8 mouse cellular contexts compared by ENCODE assay signal in genomic region chr3:87150689-87151244, GRCm38 (mm10). TPM values are rescaled to one million over a fixed set of nuclear protein-coding genes. Genes with fewer than 3 reads are reported as not detected.
A peak's percentile ranks its signal among the peaks of the same experiment; 100 is the strongest.
DNase-seq lines count a peak whose midpoint lies in the region; ATAC-seq and TF ChIP-seq lines count a peak whose summit lies in the region.

No protein-coding gene starts in this region.

- H3K4me2 ChIP-seq in embryonic facial prominence, embryonic 11.5 days (ENCODE audit: low read depth, low read length), result peak overlapping the region; percentile 13
- H3K4me2 ChIP-seq in limb, embryonic 13.5 days (replicated peaks), result peak overlapping the region; percentile 50
- peak overlapping the region; percentile 97 for H3K4me2 ChIP-seq in myocyte (ENCODE audit: low read depth)

- intact Hi-C loops in heart, postnatal 14 days (cut with DNase I), result no loop called here

- peak; percentile 71 for ATAC-seq in embryonic facial prominence, embryonic 11.5 days (replicated peaks; ENCODE audit: insufficient number of reproducible peaks, low FRiP score, low TSS enrichment, low read depth)
- peak; percentile 88 for ATAC-seq in limb, embryonic 13.5 days (ENCODE audit: low FRiP score, low read depth)
- ATAC-seq in frontal cortex, adult (ENCODE audit: low TSS enrichment), result no peak

- H3K36me3 ChIP-seq in embryonic facial prominence, embryonic 11.5 days (replicated peaks; ENCODE audit: control insufficient read depth, insufficient read depth, low read depth, low read length), result no peaks in the 10 kb centered on the region
- peaks cover 13% of the 10 kb centered on the region for H3K36me3 ChIP-seq in limb, embryonic 13.5 days
- peaks cover 7% of the 10 kb centered on the region for H3K36me3 ChIP-seq in myocyte (ENCODE audit: control insufficient read depth, insufficient read depth)

- H3K4me1 ChIP-seq in embryonic facial prominence, embryonic 11.5 days (ENCODE audit: control insufficient read depth, insufficient read depth, low read length), result peaks cover 25% of the 10 kb centered on the region
- H3K4me1 ChIP-seq in limb, embryonic 13.5 days, result peaks cover 88% of the 10 kb centered on the region

- H3K9ac ChIP-seq in embryonic facial prominence, embryonic 11.5 days (replicated peaks; ENCODE audit: low read length), result peak overlapping the region; percentile 65
- H3K9ac ChIP-seq in limb, embryonic 13.5 days, result peak overlapping the region; percentile 70

- peak overlapping the region; percentile 98 for H3K27ac ChIP-seq in embryonic facial prominence, embryonic 11.5 days (replicated peaks; ENCODE audit: low read depth, low read length)
- peak overlapping the region; percentile 100 for H3K27ac ChIP-seq in limb, embryonic 13.5 days

- WGBS in embryonic facial prominence, embryonic 11.5 days, result under 1% methylated on average over 16 of the region's 16 CpGs
- WGBS in limb, embryonic 13.5 days, result 2% methylated on average over 16 of the region's 16 CpGs

- TF ChIP-seq POLR2A in myocyte (IDR thresholded peaks at IDR 0.05; ENCODE audit: insufficient read length, low read depth), result peak; percentile 53

- H3ac ChIP-seq in myocyte (ENCODE audit: control insufficient read depth, insufficient read length), result peak overlapping the region; percentile 3

- peak overlapping the region; percentile 0; the same call in 1 of the 2 replicates for H3K4me3 ChIP-seq in embryonic facial prominence, embryonic 11.5 days (ENCODE audit: low read depth, low read length)
- H3K4me3 ChIP-seq in limb, embryonic 13.5 days, result peak overlapping the region; percentile 1
- H3K4me3 ChIP-seq in myocyte, result peak overlapping the region; percentile 1

- H3K79me2 ChIP-seq in myocyte (ENCODE audit: control insufficient read depth, insufficient read depth), result peaks cover 80% of the 10 kb centered on the region

- H3K27me3 ChIP-seq in embryonic facial prominence, embryonic 11.5 days (ENCODE audit: control insufficient read depth, insufficient read depth, low read length), result no peaks in the 10 kb centered on the region
- H3K27me3 ChIP-seq in limb, embryonic 13.5 days, result no peaks in the 10 kb centered on the region
- no peaks in the 10 kb centered on the region for H3K27me3 ChIP-seq in myocyte (ENCODE audit: control insufficient read depth, insufficient read depth, insufficient read length)

- no peaks in the 10 kb centered on the region for H3K9me3 ChIP-seq in embryonic facial prominence, embryonic 11.5 days (replicated peaks; ENCODE audit: control insufficient read depth, low read length)
- no peaks in the 10 kb centered on the region for H3K9me3 ChIP-seq in limb, embryonic 13.5 days

- DNase-seq in NIH3T3 (ENCODE audit: low read depth), result peak; percentile 91
- DNase-seq in embryonic facial prominence, embryonic 11.5 days (ENCODE audit: low spot score), result peak; percentile 91
- DNase-seq in heart, postnatal 14 days, result peak; percentile 47 to 57
- no peak for DNase-seq in T-cell, adult 2 months (ENCODE audit: low spot score)
- DNase-seq in ovary, postnatal 14 days (ENCODE audit: low spot score), result no peak

TF ChIP-seq in myocyte, 11 proteins besides CTCF, POLR2A, EP300 and RAD21:
- TF ChIP-seq CEBPB (IDR thresholded peaks at IDR 0.05; ENCODE audit: insufficient read depth, poor library complexity, severe bottlenecking) (no peak), SRF (IDR thresholded peaks at IDR 0.05; ENCODE audit: control insufficient read depth, insufficient read length, low read depth) (no peak), USF1 (IDR thresholded peaks at IDR 0.05; ENCODE audit: low read depth) (no peak), POLR2AphosphoS2 (IDR thresholded peaks at IDR 0.05; ENCODE audit: insufficient read length, low read depth) (peak; percentile 75), E2F4 (IDR thresholded peaks at IDR 0.05; ENCODE audit: insufficient read depth) (no peak), TCF12 (IDR thresholded peaks at IDR 0.05; ENCODE audit: insufficient read depth, poor library complexity, severe bottlenecking) (no peak), TCF3 (IDR thresholded peaks at IDR 0.05; ENCODE audit: insufficient read length, low read depth) (no peak), MAX (IDR thresholded peaks at IDR 0.05; ENCODE audit: low read depth) (no peak), MYOD1 (IDR thresholded peaks at IDR 0.05; ENCODE audit: control insufficient read depth in 1 of 3, insufficient read length in 2 of 3, low read depth in 2 of 3) (peak in 1 of 3 experiments; percentile 17), REST (IDR thresholded peaks at IDR 0.05; ENCODE audit: insufficient read depth, insufficient read length) (no peak), MYOG (IDR thresholded peaks at IDR 0.05; ENCODE audit: control insufficient read depth in 1 of 3, insufficient read depth in 1 of 3, insufficient read length in 2 of 3, low read depth in 2 of 3) (no peak)

RNA-seq across cellular contexts. Expression of gene Kirrel, which starts 23.8 kb away (rescaled TPM):
- polyA plus RNA-seq in embryonic facial prominence, embryonic 11.5 days (2014; fragmentation: Nextera tagmentation; extraction: Ambion mirVana), result 12.0 and 13.4 TPM in 2 replicates
- total RNA-seq in heart, postnatal 14 days (2021), result 1 to 10 TPM; 8.8 to 9.9 TPM
- 25.6 and 26.1 TPM in 2 replicates for polyA plus RNA-seq in limb, embryonic 13.5 days (2015; fragmentation: Nextera tagmentation; extraction: Ambion mirVana)
- 20.7 TPM for polyA plus RNA-seq in myocyte (2012; fragmentation: generic; extraction: Trizol)

Comparison
In these comparisons a context has a peak if more than half of its experiments do, and no peak if none do; other contexts are left out.
1. DNase-seq: peak in NIH3T3 (single experiment), embryonic facial prominence, embryonic 11.5 days (single experiment) and heart, postnatal 14 days (2 of 2); none in T-cell, adult 2 months (single experiment) and ovary, postnatal 14 days (single experiment).
2. H3K4me2 ChIP-seq: peak in every context shown above with its lines; median percentile 97 in myocyte; 50 in limb, embryonic 13.5 days; 13 in embryonic facial prominence, embryonic 11.5 days.
3. Peak in every context shown above with its lines, with median percentiles within 50 percentile points of each other: H3K4me3 ChIP-seq.